Mouse (Mus musculus) megakaryocyte-erythroid progenitor cell, adult 5-6 weeks (primary cell): ENCODE results near the gene Mapkapk3. TPM values are rescaled to one million over a fixed set of nuclear protein-coding genes. Genes with fewer than 3 reads are reported as not detected.
A peak's percentile ranks its signal among the peaks of the same experiment; 100 is the strongest.
"Not testable (repeated sequence)": the region's sequence is repeated elsewhere in the genome, so short reads cannot be mapped to it uniquely, and the experiment has no call there.

Experiments
- ATAC-seq: replicated peaks from 2 replicates; pipeline ENCODE4 v1.8.0; 2016; ENCODE audit warnings: mild to moderate bottlenecking, inconsistent platforms; ENCODE audit not compliant: severe bottlenecking, poor library complexity, low FRiP score, low TSS enrichment
- total RNA-seq, 2 experiments: library from RNA; stranded (forward) in 1 of 2; stranded (reverse) in 1 of 2; fragments of 200-1000, 215-1000 nt in 1 of 2; fragments of >200 nt in 1 of 2; fragmentation: Nextera tagmentation in 1 of 2; gene quantifications; 2 replicates each; pipeline ENCODE4 v1.2.3; 2014 to 2017

Mapkapk3 gene
- total RNA-seq, 2 experiments from 2014 or later, result 26.8 to 26.9 TPM

DNA sequence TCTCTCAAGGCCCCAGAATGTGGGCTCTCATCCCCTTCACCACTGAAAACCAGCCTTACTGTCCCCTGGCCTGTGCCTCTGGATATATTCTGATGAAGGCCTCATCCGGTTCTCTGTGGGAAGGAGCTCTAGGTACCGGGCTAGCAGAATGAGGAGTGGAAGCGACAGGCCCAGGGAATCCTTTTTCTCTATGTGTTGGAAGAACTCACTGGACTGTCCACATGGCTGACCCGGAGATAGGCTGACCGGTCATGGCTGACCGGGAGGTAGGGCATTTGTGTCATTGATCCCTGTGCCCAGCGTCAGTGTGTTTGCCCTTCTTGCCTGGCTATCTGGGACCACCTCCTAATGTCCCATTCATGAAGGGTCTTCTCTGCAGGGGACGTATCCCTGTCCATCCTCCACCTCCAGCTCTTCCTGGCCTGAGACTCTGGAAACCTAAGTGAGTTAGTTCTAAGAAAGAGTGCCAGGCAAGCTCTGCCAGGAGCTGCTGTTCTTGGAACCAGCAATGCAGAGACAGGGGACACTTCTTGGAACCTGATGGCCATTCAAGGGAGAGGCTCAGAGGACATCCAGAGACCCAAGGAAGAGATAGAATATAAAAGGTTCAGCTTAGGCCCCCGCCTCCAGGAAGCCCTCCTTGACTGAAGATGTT is 18.8 kb upstream of the Mapkapk3 start:
- no peak for ATAC-seq

DNA sequence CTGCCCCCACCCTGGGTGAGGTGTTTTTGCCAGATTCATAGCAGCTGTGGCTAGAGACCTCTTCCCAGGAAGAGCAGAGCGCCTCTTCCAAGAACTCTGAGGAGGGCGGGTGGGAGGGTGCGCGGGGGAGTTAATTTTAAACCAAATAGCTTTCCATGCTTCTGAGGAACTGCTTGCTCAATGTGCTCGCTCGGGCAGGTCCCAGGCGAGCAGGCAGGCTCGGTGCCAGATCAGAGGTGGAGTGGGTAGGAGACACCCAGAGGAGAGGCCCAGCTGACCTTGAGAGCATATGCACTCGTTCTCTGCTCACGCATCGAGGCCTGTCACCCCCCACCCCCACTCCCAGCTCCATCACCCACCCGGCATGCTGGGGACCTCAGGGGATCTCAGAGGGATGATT is 18.2 kb upstream of the Mapkapk3 start:
- peak; percentile 21; the same call in 1 of the 2 replicates for ATAC-seq

DNA sequence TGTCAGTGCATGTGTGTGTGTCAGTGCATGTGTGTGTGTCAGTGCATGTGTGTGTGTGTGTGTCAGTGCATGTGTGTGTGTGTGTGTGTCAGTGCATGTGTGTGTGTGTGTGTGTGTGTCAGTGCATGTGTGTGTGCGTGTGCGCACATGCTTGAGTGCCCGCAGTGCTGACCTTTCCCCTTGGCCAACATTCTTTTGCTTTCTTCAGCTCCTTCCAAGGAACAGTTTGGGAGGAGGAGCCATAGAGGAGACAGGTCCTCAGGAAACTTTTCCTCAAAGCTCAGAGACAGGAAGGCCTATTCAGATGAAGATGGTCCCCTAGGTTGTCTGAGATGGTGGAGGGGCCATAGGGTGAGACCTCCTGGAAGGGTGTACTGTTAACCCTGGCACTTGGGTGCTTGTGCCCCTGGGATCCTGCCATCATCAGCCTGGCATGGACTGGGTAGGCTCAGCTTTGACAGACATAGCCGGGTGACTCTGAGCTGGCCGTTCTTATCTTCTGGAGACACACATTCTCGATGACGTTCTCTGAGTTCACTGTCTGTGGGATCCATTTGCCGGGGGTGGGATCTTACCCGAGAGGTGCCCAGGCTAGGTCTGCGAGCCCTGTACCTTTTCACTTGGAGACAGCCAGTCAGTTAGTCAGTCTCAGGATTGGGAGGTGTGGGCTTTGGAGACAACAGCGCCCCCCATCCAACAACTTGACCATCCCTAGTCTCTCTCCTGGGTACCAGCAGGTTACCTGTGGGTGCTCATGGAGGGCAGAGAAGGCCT is 17.6 kb upstream of the Mapkapk3 start:
- ATAC-seq, result peak; percentile 90

DNA sequence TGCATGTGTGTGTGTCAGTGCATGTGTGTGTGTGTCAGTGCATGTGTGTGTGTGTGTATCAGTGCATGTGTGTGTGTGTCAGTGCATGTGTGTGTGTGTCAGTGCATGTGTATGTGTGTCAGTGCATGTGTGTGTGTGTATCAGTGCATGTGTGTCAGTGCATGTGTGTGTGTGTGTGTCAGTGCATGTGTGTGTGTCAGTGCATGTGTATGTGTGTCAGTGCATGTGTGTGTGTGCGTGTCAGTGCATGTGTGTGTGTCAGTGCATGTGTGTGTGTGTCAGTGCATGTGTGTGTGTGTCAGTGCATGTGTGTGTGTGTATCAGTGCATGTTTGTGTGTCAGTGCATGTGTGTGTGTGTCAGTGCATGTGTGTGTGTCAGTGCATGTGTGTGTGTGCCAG is 17.0 kb upstream of the Mapkapk3 start:
- not testable (repeated sequence) for ATAC-seq

DNA sequence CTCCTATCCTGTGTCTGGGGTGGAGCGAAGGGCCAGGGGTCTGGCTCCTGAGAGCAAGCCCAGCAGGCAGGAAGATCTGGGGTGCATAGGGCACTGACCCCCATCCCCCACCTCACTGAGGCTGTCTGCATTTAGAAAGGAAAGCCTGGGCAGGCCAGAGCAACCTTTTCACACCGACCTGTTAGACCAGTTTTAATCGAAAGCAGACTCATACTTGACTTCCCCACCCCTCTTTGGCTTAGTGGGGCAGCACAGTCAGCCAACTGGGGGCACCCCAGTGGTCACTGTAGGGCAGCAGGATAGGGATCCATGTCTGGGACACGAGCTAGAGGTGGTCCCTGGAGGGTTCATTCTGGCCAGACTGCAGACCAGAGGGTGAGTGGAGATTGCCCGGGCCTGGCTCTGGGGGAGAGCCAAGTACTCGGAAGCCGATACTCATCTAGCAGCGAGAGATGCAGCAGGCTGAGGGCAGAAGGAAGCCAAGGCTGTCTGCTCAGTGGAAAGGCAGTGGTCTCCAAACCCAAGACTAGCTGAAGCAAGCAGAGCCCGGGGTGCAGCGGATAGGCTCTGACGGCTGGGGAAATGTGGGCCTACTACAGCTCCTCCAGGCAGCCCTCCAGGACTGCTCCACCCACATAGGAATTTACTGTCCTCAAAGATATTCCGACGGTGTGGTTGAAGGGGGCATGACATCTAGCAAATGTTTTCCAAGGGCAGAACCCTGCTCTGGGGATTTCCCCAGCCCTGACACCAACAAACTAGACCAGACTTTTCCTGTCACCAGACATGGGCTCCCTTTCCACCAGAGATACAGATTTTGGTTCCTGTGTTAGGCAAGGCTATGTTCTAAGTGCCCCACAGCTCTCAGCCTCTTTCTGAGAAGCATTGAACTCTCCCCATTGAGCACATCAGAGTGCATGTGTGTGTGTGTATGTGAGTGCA is 16.2 kb upstream of the Mapkapk3 start:
- ATAC-seq, result peak; percentile 49

DNA sequence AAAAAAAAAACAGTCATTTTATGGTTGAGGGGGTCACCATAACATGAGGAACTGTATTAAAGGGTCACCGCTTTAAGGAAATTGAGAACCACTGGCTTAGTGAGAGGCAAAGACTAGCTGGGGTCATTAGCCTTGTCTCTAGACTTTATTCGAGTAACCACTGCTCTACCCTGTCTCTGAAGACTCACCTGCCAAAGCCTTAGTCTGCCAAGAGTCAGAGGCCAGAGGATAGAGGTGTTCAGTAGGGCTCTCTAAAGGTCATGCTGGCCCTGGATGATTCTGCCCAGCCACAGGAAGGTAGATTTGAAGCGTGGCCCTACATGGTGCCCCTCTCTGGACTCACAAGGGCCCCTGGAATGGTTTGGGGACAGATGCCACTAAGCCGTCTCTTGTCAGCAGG is 15.3 kb upstream of the Mapkapk3 start:
- no peak for ATAC-seq

DNA sequence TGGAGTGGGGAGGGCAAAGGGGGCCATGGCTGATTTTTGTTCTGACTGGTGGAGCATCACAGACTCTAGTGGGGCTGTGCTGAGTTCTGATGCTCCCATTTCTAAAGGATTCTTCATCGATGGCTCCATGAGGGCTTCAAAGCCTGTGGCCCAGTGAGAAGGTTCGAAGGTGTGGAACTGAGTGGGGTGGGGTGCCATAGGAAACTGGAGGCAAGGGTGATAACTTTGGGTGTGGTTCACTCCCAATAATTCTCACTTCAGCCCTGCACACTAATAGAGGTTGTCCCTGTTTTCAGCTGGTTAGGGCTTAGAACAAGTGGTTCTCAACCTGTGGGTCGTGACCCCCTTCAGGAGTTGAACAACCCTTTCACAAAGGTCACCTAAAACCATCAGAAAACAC is 14.7 kb upstream of the Mapkapk3 start:
- ATAC-seq, result no peak

DNA sequence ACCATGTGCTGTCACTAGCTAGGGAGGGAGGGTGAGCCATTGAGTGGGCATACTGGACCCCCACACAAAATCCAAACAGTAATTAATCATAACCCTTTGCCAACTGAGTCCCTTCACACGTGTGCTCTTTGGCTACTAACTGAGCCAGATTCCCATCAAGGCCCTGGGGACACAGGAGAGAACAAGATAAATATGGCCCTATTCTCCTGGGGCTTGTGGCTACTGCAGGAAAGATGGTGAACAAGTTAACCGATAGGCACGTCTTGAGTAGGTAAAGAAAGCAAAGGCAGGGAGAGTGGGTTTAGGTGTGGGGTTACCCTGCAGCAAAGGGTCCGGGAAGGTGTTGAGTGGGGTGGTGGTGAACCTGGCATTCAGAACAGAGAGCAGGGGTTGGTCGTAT is 14.2 kb upstream of the Mapkapk3 start:
- ATAC-seq, result no peak

DNA sequence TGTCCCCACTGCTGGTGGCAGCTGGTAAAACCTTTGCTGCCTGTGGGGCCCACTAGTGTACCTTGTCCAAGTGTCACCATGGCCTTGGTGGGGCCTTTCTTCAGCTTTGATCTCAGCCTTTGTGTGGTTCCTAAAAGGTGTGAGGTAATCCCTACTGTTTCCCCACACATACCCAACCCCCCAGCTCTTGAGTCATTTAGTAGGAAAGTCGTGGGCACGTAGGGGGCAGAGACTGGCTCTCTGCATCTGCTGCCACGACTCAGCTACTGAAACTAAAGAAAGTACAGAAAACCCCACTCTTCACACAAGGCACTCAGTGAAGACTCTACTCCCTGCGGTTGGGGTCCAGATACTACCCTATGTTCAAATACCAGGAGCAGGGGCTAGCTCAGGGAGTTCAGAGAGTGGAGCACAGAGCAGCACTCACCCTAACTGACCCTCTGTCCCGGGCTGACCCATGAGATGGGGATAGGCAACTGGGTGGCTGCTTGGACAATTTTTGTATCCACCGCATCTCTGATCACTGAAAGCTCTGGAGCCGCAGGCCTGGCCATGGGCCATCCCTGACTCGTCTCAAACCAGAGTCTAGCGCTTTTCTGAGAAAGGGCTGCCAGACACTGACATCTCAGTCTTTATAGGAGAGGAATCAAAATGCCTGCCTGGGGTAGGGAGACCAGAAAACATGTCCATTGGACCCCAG is 13.6 kb upstream of the Mapkapk3 start:
- ATAC-seq, result no peak

DNA sequence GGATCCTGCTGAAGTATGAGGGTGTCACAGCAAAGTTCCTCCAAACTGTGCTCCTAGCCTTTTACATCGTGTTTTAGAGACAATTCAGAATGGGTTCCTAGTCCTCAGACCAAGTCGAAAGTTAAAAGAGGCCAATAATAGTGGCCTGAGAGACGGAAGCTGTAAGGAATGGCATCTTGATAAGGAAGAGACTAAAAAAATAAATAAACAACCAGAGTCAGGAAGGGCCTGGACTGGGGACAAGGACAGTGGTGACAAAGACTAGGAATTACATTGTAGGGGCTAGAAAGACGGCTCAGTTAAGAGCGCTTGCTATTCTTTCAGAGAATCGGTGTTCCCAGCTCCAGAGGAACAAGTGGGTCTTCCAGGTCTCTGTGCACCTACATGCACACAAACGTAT is 12.9 kb upstream of the Mapkapk3 start:
- ATAC-seq, result no peak

DNA sequence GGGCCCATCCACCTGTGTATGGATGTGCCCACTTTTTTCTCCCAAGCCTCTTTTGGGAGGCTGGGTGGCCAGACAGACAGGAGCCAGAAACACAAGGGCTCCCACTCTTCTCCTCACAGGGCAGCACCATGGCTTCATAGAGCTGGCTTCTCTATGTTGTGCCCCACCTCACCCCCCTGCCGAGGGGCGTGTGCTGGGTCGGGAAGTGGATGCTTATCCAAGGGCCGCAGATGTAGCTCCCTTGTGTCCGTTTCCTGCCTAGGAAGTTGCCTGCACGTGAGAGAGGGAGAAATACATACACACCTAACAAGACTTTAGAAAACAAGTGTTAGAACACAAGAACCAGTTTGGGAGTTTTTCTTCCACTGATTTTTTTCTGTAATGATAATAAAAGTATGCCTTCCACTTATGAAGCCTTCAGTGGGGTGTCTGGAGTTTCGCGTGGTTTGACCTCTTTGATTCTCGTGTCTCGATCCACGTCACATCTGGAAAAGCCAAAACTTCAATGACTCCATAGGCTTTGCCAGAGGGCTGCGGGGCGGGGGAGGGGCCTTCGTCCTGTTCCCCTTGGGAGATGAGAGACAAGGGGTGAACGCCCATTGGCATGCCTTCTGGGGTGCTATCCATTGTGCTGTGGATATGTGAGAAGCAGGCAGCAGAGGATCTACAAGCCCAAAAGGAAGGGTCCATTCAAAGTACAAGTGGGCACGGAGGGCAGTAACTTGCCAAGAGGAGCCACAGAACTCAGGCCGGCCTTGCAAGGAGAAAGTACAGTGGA is 12.1 kb upstream of the Mapkapk3 start:
- ATAC-seq, result no peak

DNA sequence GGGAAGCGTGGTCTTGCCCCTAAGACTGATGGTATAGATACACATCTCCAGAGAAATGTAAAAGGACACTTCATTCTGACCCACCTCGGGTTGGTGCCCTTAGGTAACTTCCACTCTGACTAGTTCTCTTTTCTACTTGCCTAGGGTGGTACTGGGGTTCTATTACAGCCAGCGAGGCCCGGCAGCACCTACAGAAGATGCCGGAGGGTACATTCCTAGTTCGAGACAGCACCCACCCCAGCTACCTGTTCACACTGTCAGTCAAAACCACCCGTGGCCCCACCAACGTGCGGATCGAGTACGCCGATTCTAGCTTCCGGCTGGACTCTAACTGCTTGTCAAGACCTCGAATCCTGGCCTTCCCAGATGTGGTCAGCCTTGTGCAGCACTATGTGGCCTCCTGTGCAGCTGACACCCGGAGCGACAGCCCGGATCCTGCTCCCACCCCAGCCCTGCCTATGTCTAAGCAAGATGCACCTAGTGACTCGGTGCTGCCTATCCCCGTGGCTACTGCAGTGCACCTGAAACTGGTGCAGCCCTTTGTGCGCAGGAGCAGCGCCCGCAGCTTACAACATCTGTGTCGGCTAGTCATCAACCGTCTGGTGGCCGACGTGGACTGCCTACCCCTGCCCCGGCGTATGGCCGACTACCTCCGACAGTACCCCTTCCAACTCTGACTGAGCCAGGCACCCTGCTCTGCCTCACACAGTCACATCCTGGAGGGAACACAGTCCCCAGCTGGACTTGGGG is 10.7 kb upstream of the Mapkapk3 start:
- no peak for ATAC-seq

DNA sequence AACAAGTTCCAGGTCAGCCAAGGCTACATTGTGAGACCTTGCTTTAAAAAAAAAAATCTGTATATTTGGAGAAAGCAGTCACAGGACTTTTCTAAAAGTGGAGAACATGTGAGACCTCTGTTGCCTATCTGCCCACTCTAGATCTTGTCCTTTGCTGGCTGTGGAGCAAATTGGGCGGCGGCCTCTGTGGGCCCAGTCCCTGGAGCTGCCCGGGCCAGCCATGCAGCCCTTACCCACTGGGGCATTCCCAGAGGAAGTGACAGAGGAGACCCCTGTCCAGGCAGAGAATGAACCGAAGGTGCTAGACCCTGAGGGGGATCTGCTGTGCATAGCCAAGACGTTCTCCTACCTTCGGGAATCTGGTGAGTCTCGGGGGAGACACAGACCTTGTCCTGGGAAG is 10.1 kb upstream of the Mapkapk3 start:
- ATAC-seq, result no peak

DNA sequence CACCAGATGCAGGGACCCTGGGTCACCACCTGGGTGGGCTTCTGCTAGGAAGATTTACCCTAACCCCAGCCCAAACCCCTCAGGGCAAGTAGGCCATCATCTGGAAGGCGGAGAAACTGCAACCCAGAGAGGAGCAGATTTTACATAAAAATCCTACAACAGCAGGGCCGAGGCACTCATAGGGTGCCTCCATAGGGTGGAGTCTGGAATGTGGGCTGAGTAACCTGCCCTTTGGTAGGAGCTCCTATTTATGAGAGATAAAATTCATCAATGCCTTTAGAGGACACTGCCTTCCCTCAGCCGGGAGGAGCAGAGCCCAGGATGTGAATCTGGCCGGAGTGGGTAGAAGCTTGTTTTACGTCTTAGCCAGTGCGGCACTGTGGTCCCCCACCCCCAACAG is 9.2 kb upstream of the Mapkapk3 start:
- no peak for ATAC-seq

DNA sequence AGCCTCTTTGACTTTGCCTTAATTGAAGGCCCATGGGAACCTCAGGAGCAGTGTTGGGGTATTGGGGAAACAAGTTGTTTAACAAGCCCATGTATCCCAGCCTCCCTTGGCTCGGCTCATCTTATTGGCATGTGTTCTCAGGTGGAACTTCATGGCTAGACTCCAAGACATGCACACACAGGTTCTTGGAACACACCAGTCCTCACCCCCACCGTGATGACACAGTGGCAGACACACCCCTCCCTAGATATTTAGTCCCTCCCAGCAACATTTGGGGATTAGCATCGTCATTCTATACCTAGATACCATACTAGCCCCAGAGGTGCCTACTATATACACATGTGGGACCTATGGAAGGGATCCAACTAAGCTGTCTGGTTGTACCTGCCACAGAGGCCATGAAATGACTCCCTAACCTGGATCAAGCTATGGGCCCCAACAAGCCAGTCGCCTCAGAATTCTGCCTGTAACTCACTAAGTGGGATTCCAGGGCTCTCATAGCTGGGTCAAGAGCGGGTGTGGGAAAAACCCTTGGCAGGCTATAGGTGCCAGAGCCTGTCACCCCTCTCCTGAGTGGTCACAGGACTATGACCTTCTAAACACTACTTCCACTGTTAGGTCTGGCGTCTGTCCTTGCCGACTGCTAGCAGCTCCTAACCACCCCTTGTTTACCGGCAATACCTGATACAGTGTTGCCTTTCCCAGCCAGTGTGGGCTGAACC is 8.5 kb upstream of the Mapkapk3 start:
- ATAC-seq, result no peak

DNA sequence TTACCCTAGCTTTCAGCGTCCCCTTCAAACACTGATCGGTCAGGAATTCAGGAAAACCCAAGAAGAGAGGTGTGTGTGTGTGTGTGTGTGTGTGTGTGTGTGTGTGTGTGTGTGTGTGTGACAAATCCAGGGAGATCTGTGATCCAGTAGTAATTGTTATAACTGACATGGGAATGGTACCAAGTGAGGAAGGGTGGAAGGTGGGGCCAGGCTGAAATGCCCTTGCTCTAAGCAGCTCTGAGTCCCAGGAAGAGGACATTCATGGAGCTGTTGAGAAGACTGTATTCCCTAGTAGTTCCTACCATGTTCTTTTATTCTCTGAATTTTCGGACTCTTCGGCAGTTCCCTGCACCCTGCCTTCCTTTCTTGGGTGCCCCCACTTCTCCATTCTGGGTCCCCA is 8.0 kb upstream of the Mapkapk3 start:
- ATAC-seq, result no peak

DNA sequence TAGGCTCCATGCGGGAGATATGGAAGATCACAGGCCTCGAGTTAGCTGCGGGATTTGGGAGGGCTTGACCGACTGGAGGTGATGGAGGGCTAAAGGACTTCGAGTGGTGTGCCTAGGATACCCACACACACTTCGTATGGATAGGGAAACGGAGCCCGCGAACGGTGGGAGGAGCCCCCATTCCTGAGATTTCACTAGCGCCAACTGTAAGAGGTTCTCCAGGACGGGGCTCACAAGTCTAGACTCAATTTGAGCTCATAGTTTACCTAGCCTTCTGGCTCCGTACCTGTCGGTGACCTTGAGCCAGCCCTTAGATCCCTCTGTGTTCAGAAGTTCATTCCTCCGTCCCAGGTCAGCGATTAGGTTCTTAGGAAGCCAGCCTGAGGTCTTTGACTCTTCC is 7.4 kb upstream of the Mapkapk3 start:
- no peak for ATAC-seq
